In the genomic region with DNA sequence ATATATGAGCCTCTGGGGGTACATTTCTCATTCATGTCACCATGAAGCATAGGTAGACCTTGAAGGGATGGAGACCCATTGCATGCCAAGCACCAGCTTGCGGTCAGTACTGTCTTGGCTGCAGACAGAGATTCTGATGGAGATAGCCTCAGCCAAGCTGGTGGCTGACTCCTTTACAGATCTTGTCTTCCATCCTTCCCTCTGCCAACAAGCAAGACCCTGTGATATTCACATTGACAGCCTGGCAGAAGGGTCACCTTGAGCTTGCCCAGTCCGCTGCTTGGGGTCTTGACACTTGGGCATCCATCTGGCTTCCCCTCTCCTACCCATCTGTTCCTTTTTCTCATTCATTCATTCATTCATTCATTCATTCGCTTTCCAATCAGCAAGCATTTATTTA, we compare ENCODE assay signal across 25 mouse cellular contexts.
DNase-seq lines count a peak whose midpoint lies in the region; ATAC-seq and TF ChIP-seq lines count a peak whose summit lies in the region.
"Had no signal": no experiment of that assay in that cellular context is flagged by ENCODE, and none has a peak within 500 bp of the region (broad histone marks: within the 10 kb centered on the region; RNA-seq: fewer than 3 reads in every experiment).

No protein-coding gene starts in this region.

- H3K27ac ChIP-seq in layer of hippocampus, adult 2 months: peak overlapping the region; percentile 76; the same call in 1 of the 2 replicates
- H3K27ac ChIP-seq: embryonic facial prominence, embryonic 12.5 days; embryonic facial prominence, embryonic 15.5 days; heart, embryonic 15.5 days; hindbrain, embryonic 15.5 days; intestine, embryonic 15.5 days had no signal

- no peaks in the 10 kb centered on the region for H3K9me3 ChIP-seq in megakaryocyte, embryonic 14.5 days
- H3K9me3 ChIP-seq: embryonic facial prominence, embryonic 12.5 days; embryonic facial prominence, embryonic 15.5 days; heart, embryonic 12.5 days; heart, embryonic 15.5 days; hindbrain, embryonic 15.5 days; intestine, embryonic 15.5 days had no signal

- no peak for ATAC-seq in megakaryocyte, adult 5-6 weeks (ENCODE audit: poor library complexity, severe bottlenecking)
- ATAC-seq: CD4-positive, CD25-positive, alpha-beta regulatory T cell, adult 4 months; forebrain, embryonic 14.5 days; forebrain, postnatal 0 days; intestine, embryonic 15.5 days had no signal

- peaks cover 74% of the 10 kb centered on the region for H3K36me3 ChIP-seq in megakaryocyte, embryonic 14.5 days (replicated peaks; ENCODE audit: low read length)
- H3K36me3 ChIP-seq: embryonic facial prominence, embryonic 12.5 days; embryonic facial prominence, embryonic 15.5 days; heart, embryonic 12.5 days; heart, embryonic 15.5 days; hindbrain, embryonic 15.5 days; intestine, embryonic 15.5 days had no signal

- TF ChIP-seq CTCF in layer of hippocampus, adult 2 months (conservative IDR thresholded peaks at IDR 0.05): no peak

- peaks cover 92% of the 10 kb centered on the region for H3K4me1 ChIP-seq in megakaryocyte, embryonic 14.5 days
- H3K4me1 ChIP-seq: embryonic facial prominence, embryonic 12.5 days; intestine, embryonic 15.5 days had no signal

- peak; percentile 82 to 84 for DNase-seq in cerebellum, postnatal 14 days
- DNase-seq in cerebellum, adult 9-10 months: no peak
- no peak for DNase-seq in layer of hippocampus, adult 2 months (ENCODE audit: low spot score in 2 of 2)
- DNase-seq in layer of hippocampus, adult 18-20 months (ENCODE audit: low spot score in 2 of 2): no peak
- DNase-seq in kidney, adult 11 months: no peak
- DNase-seq: adrenal gland, adult 2 months; adrenal gland, postnatal 14 days; cerebellum, adult 11 months; cerebellum, adult 8-10 months; forebrain, postnatal 0 days; gastrocnemius, adult 2 months; gastrocnemius, postnatal 14 days; heart, adult 18-20 months; heart, postnatal 14 days; heart, postnatal 4 days had no signal

- H3K4me3 ChIP-seq in layer of hippocampus, adult 2 months: no peak overlapping the region
- H3K4me3 ChIP-seq in megakaryocyte, embryonic 14.5 days (replicated peaks): peak overlapping the region; percentile 43
- H3K4me3 ChIP-seq: embryonic facial prominence, embryonic 12.5 days; embryonic facial prominence, embryonic 15.5 days; gastrocnemius, adult 2 months; heart, embryonic 12.5 days; heart, embryonic 15.5 days; hindbrain, embryonic 15.5 days; intestine, embryonic 15.5 days had no signal

- no peaks in the 10 kb centered on the region for H3K27me3 ChIP-seq in megakaryocyte, embryonic 14.5 days (replicated peaks)
- H3K27me3 ChIP-seq: embryonic facial prominence, embryonic 12.5 days; embryonic facial prominence, embryonic 15.5 days; hindbrain, embryonic 15.5 days; intestine, embryonic 15.5 days had no signal

Comparison
In these comparisons a context has a peak if more than half of its experiments do, and no peak if none do; other contexts are left out.
1. DNase-seq: peak in cerebellum, postnatal 14 days (2 of 2); none in cerebellum, adult 9-10 months (single experiment), layer of hippocampus, adult 2 months (0 of 2), layer of hippocampus, adult 18-20 months (0 of 2) and kidney, adult 11 months (single experiment).